Mouse (Mus musculus) layer of hippocampus, adult 8-10 months (tissue): Measurements from ENCODE around the gene Fyttd1. TPM values are rescaled to one million over a fixed set of nuclear protein-coding genes. Genes with fewer than 3 reads are reported as not detected.

ENCODE experiments used
- DNase-seq, 2 experiments: peaks; one replicate each; pipeline ENCODE4 v3.0.0; 2022; ENCODE audit warnings: low spot score in 2 of 2
- total RNA-seq, 4 experiments: library from RNA; stranded (reverse); gene quantifications; 2 replicates each; pipeline ENCODE4 v1.2.4; 2022

Fyttd1 gene
- total RNA-seq, 4 experiments from 2014 or later, result 98.8 to 115 (median 109) TPM

GRCm38 (mm10) chr16:32942694-32943093 lies 65.4 kb downstream of the Fyttd1 start:
- no peak for DNase-seq

GRCm38 (mm10) chr16:32945379-32945778 lies 68.1 kb downstream of the Fyttd1 start:
- DNase-seq, result no peak

GRCm38 (mm10) chr16:32948016-32948415 lies 70.7 kb downstream of the Fyttd1 start:
- DNase-seq, result no peak

- no peak for DNase-seq
Measured at GRCm38 (mm10) chr16:32948656-32949055, 71.4 kb downstream of the Fyttd1 start.

- DNase-seq, result no peak
Measured at GRCm38 (mm10) chr16:32949281-32949680, 72.0 kb downstream of the Fyttd1 start.

GRCm38 (mm10) chr16:32951074-32951473 lies 73.8 kb downstream of the Fyttd1 start:
- no peak for DNase-seq

GRCm38 (mm10) chr16:32953806-32954205 lies 76.5 kb downstream of the Fyttd1 start:
- DNase-seq, result no peak

GRCm38 (mm10) chr16:32954304-32954703 lies 77.0 kb downstream of the Fyttd1 start:
- DNase-seq, result no peak

GRCm38 (mm10) chr16:32956889-32957288 lies 79.6 kb downstream of the Fyttd1 start:
- no peak for DNase-seq

Other genes with a start within 250 kb of the Fyttd1 start
- gene Tnk2, start 233.6 kb upstream of the Fyttd1 start, total RNA-seq, result 100 to 1,000 TPM; 206 to 238 (median 222) TPM
- not detected for gene Muc4, start 141.6 kb upstream of the Fyttd1 start, total RNA-seq
- gene Muc20, start 80.1 kb upstream of the Fyttd1 start, total RNA-seq, result under 1 TPM in 1 of 4 experiments, not detected in 3; 0.12 TPM
- gene Smbd1, start 67.0 kb upstream of the Fyttd1 start, total RNA-seq, result not detected
- 10 to 100 TPM; 55.2 to 74.8 (median 63.8) TPM for gene Rubcn, start 266 bp downstream of the Fyttd1 start, total RNA-seq
- 10 to 100 TPM; 35.9 to 54.4 (median 46.4) TPM for gene Lrch3, start 36.6 kb downstream of the Fyttd1 start, total RNA-seq
- gene Iqcg, start 178.7 kb downstream of the Fyttd1 start, total RNA-seq, result 1 to 10 TPM; 4.8 to 5.7 (median 5.2) TPM
- 100 to 1,000 TPM; 295 to 397 (median 360) TPM for gene Rpl35a, start 179.0 kb downstream of the Fyttd1 start, total RNA-seq
- 10 to 100 TPM; 14.2 to 20.7 (median 16.2) TPM for gene Lmln, start 185.0 kb downstream of the Fyttd1 start, total RNA-seq